Mouse (Mus musculus): ENCODE data around the gene Tssk2. TPM values are rescaled to one million over a fixed set of nuclear protein-coding genes. Genes with fewer than 3 reads are reported as not detected.

Gene Tssk2
- total and polyA plus RNA-seq, 2 experiments from 2014 or later: not detected

GRCm38 (mm10) chr16:17893923-17894322, 4.5 kb upstream of the Tssk2 start, which contains the start of gene Tssk1:
Tssk1 (plus strand) TSS chr16:17894223.
- no peaks in the 10 kb centered on the region for H3K9me3 ChIP-seq (ENCODE audit: low read length)
- no peak for TF ChIP-seq CTCF (IDR thresholded peaks at IDR 0.05; ENCODE audit: low read depth)
- WGBS: 77% methylated on average over 2 of the region's 2 CpGs
- ATAC-seq: no peak
- H3K4me3 ChIP-seq (ENCODE audit: low read depth, low read length): no peak within 1 kb of the TSS
- no peaks in the 10 kb centered on the region for H3K27me3 ChIP-seq (ENCODE audit: insufficient read depth, low read length)
- H3K9ac ChIP-seq: no peak within 1 kb of the TSS
- H3K36me3 ChIP-seq (ENCODE audit: insufficient read depth): peaks cover 11% of the 10 kb centered on the region; the same call in 1 of the 2 replicates
- H3K4me1 ChIP-seq (ENCODE audit: insufficient read depth): peaks cover 14% of the 10 kb centered on the region
- no peak for DNase-seq
- no peak within 1 kb of the TSS for H3K4me2 ChIP-seq (ENCODE audit: low read depth)
- H3K27ac ChIP-seq (ENCODE audit: low read depth, low read length): no peak within 1 kb of the TSS

- ATAC-seq (no peak), DNase-seq (no peak)
- Histone ChIP-seq H3K36me3 (ENCODE audit: insufficient read depth) (peaks cover 30% of the 10 kb centered on the region), H3K9me3 (ENCODE audit: low read length) (no peaks in the 10 kb centered on the region), H3K27me3 (ENCODE audit: insufficient read depth, low read length) (no peaks in the 10 kb centered on the region), H3K4me2 (ENCODE audit: low read depth) (no peak overlapping the region), H3K9ac (no peak overlapping the region), H3K4me1 (ENCODE audit: insufficient read depth) (peaks cover 4% of the 10 kb centered on the region; the same call in 1 of the 2 replicates), H3K27ac (ENCODE audit: low read depth, low read length) (no peak overlapping the region), H3K4me3 (ENCODE audit: low read depth, low read length) (no peak overlapping the region)
- TF ChIP-seq CTCF (IDR thresholded peaks at IDR 0.05; ENCODE audit: low read depth): no peak
Observed at GRCm38 (mm10) chr16:17896091-17896490, 2.3 kb upstream of the Tssk2 start.

GRCm38 (mm10) chr16:17911052-17911595, 12.7 kb downstream of the Tssk2 start, which contains the start of gene Ess2:
Ess2 (minus strand) TSS chr16:17911348.
- ATAC-seq (peak; percentile 99), DNase-seq (peak; percentile 97)
- H3K9ac ChIP-seq: peak within 1 kb of the TSS; percentile 67
- peaks cover 6% of the 10 kb centered on the region; the same call in 1 of the 2 replicates for H3K4me1 ChIP-seq (ENCODE audit: insufficient read depth)
- H3K27ac ChIP-seq (ENCODE audit: low read depth, low read length): peak within 1 kb of the TSS; percentile 54; the same call in 1 of the 2 replicates
- no peaks in the 10 kb centered on the region for H3K9me3 ChIP-seq (ENCODE audit: low read length)
- peak within 1 kb of the TSS; percentile 68 for H3K4me2 ChIP-seq (ENCODE audit: low read depth)
- peak; percentile 82 for TF ChIP-seq CTCF (IDR thresholded peaks at IDR 0.05; ENCODE audit: low read depth)
- peaks cover 31% of the 10 kb centered on the region for H3K36me3 ChIP-seq (ENCODE audit: insufficient read depth)
- peak within 1 kb of the TSS; percentile 63 for H3K4me3 ChIP-seq (ENCODE audit: low read depth, low read length)
- WGBS: 0% methylated on average over 35 of the region's 35 CpGs
- H3K27me3 ChIP-seq (ENCODE audit: insufficient read depth, low read length): peaks cover 34% of the 10 kb centered on the region

GRCm38 (mm10) chr16:17914307-17915249, 16.1 kb downstream of the Tssk2 start, which contains the start of gene Gsc2:
Gsc2 (minus strand) TSS chr16:17915059.
- Histone ChIP-seq H3K4me3 (ENCODE audit: low read depth, low read length) (peak within 1 kb of the TSS; percentile 31), H3K27me3 (ENCODE audit: insufficient read depth, low read length) (peaks cover 42% of the 10 kb centered on the region), H3K4me1 (ENCODE audit: insufficient read depth) (peaks cover 6% of the 10 kb centered on the region; the same call in 1 of the 2 replicates), H3K9me3 (ENCODE audit: low read length) (no peaks in the 10 kb centered on the region), H3K9ac (0 out of 2 replicates have a peak within 1 kb of the TSS, but pooled peaks have one; percentile 18), H3K36me3 (ENCODE audit: insufficient read depth) (no peaks in the 10 kb centered on the region), H3K4me2 (ENCODE audit: low read depth) (peak within 1 kb of the TSS; percentile 51), H3K27ac (ENCODE audit: low read depth, low read length) (no peak within 1 kb of the TSS)
- peak; percentile 25; the same call in 1 of the 2 replicates for ATAC-seq
- no peak for TF ChIP-seq CTCF (IDR thresholded peaks at IDR 0.05; ENCODE audit: low read depth)
- WGBS: under 1% methylated on average over 102 of the region's 106 CpGs
- DNase-seq: peak; percentile 45

- 7% methylated on average over 20 of the region's 20 CpGs for WGBS
Observed at GRCm38 (mm10) chr16:17920586-17920985, 22.1 kb downstream of the Tssk2 start.

GRCm38 (mm10) chr16:17921325-17922162, 23.1 kb downstream of the Tssk2 start:
- DNase-seq (peak; percentile 99), ATAC-seq (peak; percentile 98)
- Histone ChIP-seq H3K4me1 (ENCODE audit: insufficient read depth) (peaks cover 8% of the 10 kb centered on the region), H3K36me3 (ENCODE audit: insufficient read depth) (peaks cover 18% of the 10 kb centered on the region), H3K4me3 (ENCODE audit: low read depth, low read length) (peak overlapping the region; percentile 80), H3K9ac (peak overlapping the region; percentile 89), H3K9me3 (ENCODE audit: low read length) (no peaks in the 10 kb centered on the region), H3K4me2 (ENCODE audit: low read depth) (peak overlapping the region; percentile 89), H3K27me3 (ENCODE audit: insufficient read depth, low read length) (peaks cover 4% of the 10 kb centered on the region), H3K27ac (ENCODE audit: low read depth, low read length) (peak overlapping the region; percentile 90)
- peak; percentile 79 for TF ChIP-seq CTCF (IDR thresholded peaks at IDR 0.05; ENCODE audit: low read depth)
- whole genome bisulfite sequencing: 2% methylated on average over 47 of the region's 47 CpGs

More at GRCm38 (mm10) chr16:17920586-17920985, 22.1 kb downstream of the Tssk2 start:
- H3K4me1 ChIP-seq (ENCODE audit: insufficient read depth): peaks cover 8% of the 10 kb centered on the region
- H3K9ac ChIP-seq: peak overlapping the region; percentile 44
- H3K27ac ChIP-seq (ENCODE audit: low read depth, low read length): no peak overlapping the region
- H3K9me3 ChIP-seq (ENCODE audit: low read length): no peaks in the 10 kb centered on the region
- H3K36me3 ChIP-seq (ENCODE audit: insufficient read depth): peaks cover 10% of the 10 kb centered on the region
- ATAC-seq: no peak
- H3K27me3 ChIP-seq (ENCODE audit: insufficient read depth, low read length): peaks cover 14% of the 10 kb centered on the region
- H3K4me3 ChIP-seq (ENCODE audit: low read depth, low read length): no peak overlapping the region
- no peak overlapping the region; the same call in 1 of the 2 replicates for H3K4me2 ChIP-seq (ENCODE audit: low read depth)
- DNase-seq: no peak
- no peak for TF ChIP-seq CTCF (IDR thresholded peaks at IDR 0.05; ENCODE audit: low read depth)

Measured in forebrain, postnatal 0 days (tissue).